Mouse (Mus musculus) adrenal gland (tissue): ENCODE measurements around the gene Scamp2.

Experiments used
- intact Hi-C: fragments of 180-260 bp; cut with DNase I; formaldehyde crosslinking; loops from one replicate; pipeline ENCODE4 v1.15.1; 2025

Gene Scamp2

DNA sequence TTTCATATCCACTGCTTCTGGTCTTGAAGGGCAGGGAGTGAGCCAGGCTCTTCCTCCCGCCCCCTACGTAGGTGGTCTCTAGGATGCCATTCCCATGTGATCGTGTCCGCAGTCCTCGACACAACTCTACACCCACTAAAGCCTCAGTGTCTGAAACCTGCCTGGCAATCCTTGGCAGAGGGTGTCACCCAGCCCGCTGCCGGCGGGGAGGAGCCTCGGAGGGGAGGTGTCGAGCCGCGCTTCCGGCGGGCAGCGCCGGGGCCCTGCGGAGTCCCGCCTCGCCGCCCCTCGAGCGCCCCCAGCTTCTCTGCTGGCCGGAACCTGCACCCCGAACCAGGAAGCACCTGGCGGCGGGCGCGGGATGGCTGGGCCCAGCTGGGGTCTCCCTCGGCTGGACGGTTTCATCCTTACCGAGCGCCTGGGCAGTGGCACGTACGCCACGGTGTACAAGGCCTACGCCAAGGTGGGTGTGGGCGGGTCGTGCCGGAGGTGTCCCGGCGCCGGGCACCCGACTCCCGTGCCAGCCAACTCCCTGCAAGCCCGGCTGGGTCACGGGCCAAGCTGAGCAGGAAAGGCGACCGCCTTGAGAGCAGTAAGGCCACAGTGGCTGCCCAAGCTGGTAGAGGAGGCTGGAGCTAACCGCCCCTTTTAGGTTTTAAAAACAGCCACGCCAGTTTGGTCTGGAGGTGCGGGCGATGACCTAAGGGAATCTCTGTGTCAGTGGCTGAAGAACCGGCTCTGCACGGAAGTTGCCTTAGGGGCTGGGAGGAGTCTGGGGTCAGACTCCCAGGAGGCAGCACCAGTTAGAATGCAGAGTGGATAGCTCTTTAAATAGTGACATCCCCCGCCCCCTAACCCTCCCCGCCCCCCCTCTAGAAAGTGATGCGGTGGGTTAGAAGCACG, 28.7 kb downstream of the Scamp2 start, which contains the start of gene Ulk3:
Ulk3 (plus strand) TSS at position 229 of the 903 bp plus-strand sequence.
- intact Hi-C loops, result loop anchor here (5.0 kb wide), 2 partner anchors 37 to 47 kb away; partner anchors contain the start of gene Mpi

DNA sequence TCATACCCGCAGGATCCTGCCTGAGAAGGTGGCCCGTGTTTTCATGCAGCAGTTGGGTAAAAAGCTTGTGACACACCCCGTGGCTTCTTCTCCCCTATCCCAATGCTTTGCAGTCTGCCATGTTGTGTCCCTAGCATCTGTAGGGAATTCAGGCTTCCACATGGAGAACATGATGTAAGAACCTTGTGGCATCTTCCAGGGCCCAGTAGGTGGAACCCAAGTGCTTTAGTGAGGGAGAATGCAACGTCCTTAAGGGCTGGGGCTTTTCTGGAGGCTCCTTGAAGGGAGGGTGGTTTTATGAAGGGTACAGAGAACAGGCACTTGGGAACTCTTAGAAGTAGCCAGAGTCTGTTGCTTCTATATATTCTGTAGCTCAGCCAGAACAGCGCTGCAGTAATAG, 30.0 kb downstream of the Scamp2 start:
- intact Hi-C loops, result loop anchor here (5.0 kb wide), 1 partner anchor 38 kb away; the partner anchor contains the start of gene Mpi

DNA sequence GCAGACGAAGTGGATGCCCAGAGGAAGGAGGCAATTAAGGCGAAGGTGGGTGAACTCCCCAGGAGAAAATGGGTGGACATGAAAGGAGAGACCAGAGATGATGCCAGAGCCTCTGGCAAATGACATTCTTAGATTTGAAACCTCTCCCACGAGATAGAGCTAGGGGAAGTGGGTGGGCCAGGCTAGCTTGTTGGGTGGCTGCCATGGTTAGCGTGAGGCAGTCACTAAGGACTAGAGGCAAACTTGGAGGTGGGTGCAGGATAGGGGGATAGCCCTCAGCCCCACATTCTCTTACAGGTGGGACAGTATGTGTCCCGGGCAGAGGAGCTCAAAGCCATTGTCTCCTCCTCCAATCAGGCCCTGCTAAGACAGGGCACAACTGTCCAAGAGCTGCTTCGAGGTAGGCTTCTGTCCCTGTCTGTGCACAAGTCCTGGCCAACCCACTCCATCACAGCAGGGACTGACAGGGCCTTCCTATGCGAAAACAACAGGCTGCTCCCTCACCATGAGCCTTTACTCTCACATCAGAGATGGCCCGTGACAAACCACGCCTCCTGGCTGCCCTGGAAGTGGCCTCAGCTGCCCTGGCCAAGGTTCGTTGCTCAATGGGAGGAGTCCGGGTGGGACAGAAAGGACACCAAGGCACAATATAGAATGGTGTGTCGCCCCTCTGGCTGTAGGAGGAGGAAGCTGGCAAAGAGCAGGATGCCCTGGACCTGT, 32.9 kb downstream of the Scamp2 start:
- intact Hi-C loops, result loop anchor here (5.0 kb wide), 1 partner anchor 41 kb away; the partner anchor contains the start of gene Mpi

DNA sequence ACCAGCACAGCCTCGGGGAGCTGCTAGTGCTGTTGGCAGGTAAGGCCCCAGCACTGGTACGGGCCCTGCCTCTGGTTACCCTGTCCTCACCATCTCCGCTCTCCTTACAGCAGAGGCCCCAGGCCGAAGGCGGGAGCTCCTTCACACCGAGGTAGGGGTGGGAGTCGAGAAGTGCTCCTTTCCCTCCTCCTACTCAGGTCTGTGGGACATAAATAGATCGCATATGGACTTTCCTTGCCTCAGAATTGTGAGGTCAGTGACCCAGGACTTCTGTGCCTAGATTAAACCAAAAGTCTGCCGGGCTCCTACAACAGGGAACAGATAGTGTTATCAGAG, 33.4 kb downstream of the Scamp2 start:
- intact Hi-C loops, result loop anchor here (5.0 kb wide), 1 partner anchor 42 kb away; the partner anchor contains the start of gene Mpi

DNA sequence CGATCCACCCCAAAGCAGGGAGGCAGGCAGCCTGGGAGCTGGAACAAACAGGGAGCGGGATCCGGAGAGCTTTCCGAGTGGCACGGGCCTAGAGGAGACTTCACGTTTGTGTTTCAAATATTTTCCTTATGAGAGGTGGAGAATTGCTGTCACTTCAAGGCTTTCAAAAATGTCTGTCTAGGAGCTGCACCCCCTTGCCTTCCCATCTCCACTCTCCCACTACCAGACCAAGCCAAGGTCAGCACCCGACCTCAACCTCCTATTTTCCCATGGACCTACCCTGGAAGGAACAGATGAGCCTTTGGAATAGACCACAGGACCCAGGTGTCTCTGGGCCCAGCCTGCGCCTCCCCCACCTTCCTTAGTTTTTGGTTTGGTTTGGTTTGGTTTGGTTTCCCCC, 36.5 kb downstream of the Scamp2 start:
- intact Hi-C loops, result no loop called here

DNA sequence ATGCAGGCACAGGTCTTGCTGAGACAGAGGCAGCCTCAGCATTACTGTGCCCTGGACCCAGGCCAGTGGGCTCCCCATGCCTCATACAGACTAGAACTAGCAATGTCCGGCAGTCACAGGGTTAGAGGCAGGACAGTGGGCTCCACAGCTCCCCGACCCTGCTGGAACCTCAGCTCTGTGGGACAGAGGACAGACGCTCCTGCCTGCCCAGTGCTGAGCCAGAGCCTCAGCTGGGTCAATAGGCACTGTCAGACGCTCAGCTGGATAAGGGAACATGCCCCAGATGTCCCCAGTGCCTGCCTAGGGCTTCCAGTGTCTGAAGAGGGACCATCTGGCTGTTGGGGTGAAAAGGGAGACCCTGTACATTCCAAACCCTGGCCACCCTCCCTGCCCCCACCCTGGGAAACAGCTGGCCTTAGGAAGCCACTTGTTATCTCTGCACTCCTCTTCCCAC, 37.2 kb downstream of the Scamp2 start:
- intact Hi-C loops, result no loop called here

DNA sequence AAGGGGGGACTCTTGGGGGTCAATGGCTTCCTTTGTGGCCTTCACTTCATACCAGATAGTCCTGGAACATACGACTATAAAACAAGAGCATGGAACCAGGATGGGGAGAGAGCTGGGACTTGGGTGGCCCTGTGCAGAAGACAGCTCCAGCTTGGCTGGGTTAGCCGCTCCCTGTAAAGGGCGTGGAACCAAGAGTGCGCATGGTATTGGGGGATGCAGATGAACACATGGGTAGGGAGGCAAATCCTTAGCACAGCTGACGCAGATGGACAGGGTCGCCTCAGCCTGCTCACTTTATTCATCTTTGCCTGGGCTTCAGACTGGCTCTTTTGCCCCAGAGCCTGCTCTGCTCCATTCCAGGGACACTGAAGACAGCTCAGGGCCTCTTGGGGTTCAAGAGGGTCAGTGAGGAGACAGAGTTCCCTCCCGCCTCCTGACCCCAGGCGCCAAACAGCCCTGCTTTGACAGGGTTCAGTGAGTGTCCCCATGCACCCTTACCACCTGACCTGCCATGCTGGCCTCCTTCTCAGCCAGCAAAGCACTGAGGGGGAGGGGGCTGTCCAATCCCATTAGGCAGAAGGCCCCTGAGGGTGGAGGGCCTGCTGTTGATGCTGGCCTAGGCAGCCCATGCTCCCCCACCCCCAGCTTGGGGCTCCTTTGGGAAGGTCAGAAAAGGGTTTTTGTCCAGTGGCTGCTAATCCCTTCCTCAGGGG, 38.3 kb downstream of the Scamp2 start:
- intact Hi-C loops, result no loop called here

DNA sequence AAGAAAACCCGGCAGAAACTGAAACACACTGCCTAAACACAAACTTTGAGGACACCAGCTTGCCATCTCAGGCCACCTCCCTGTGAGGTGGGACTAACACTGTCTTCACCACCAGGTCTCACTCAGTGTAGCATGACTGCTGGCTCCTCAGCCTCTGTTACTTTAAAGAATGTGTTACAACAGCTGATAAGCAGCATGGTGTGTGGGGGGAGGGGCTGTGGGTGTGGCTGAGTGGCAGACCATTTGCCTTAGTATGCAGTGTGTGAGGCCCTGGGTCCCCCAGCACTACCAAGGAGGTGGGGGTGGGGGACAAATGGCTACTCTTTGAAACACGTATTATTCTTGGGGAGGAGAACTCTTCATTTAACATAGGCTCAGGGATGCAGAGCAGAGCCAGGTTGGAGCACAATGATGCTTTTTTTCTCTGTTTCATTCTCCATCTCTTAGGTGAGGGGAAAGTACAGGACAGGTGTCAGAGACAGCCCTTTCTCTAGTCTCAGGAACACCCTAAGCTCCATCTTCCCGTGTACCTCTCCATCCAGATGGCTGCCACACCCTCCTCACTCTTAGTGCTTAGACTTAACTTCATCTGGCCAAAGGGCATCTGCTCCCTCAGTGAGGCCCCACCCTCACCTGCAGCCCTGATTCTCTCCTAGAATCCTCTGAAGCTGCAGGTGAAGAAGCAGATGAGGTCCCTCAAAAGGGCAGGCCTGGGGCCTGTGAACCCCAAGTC, 40.0 kb downstream of the Scamp2 start:
- intact Hi-C loops, result no loop called here

DNA sequence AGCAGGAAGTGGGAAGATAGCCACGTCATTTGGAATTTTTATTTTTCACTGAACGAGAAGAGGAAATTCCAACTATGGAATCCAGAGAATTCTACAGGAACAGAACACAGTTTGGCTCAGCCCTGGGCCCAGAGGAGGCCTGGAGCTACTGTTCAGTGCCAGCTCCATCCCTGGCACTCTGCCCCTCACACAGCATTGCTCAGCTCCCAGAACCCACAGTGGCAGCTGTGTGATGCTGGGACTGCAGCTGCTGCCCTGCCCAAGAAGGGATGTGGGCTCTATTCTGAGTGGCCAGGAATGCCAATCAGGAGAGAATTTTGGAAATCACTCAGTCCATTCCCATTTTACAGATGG, 40.6 kb downstream of the Scamp2 start:
- intact Hi-C loops, result no loop called here

DNA sequence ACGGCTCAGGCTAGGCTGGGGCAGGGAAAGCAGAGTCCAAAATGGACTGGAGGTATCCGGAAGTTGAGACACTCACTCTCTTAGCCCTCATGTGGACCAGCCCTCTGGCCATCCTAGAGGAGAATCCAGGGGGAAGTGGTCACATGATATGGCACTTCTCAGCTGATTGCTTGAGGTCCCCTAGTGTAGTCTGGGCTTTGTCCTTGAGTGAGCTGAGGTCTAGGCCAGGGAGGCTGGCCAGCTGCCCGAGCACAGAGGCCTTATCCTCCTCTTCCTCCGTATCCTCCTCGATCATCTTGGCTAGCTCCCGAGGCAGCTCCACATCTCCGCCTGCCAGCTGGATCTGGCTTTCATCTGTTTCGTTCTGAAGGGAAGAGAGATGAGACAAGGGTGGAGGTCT, 41.4 kb downstream of the Scamp2 start:
- intact Hi-C loops, result no loop called here

DNA sequence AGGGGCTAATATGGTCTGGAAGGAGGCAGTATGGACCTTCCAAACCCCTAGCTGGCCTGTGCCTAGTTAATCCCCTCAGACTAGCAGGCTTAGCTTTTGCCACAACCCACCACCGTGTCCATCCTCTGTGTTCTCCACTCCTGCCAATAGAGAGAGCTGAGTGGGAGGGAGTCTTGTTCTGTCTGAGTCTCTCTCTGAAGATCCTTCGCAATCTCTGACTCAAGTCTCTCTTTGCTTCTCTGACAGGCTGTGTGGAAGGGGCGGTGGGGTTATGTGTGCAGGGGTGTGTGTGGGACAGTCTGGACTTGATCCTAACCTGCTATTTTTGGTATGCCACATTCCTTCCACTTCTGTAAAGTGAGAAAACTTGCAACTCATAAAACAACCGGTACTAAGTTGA, 44.1 kb downstream of the Scamp2 start:
- intact Hi-C loops, result no loop called here

DNA sequence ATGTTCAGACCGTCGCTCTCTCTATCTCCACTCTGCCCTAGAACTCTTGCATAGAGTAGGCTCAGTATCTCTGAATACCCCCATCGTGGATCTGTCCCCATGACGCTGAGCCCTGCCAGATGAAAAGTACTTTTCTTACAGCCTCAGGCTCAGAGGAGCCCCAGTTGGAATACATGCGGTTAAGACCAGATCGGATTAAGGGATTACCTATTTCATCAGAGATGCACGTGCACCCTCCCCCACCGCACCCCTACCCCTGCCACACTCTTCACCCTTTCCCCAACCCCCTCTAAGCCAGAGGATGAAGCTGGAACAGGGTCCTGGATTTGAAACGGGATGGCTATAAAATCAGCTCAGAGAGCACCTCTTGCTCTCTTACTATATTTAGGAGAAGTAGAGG, 44.8 kb downstream of the Scamp2 start:
- intact Hi-C loops, result no loop called here

DNA sequence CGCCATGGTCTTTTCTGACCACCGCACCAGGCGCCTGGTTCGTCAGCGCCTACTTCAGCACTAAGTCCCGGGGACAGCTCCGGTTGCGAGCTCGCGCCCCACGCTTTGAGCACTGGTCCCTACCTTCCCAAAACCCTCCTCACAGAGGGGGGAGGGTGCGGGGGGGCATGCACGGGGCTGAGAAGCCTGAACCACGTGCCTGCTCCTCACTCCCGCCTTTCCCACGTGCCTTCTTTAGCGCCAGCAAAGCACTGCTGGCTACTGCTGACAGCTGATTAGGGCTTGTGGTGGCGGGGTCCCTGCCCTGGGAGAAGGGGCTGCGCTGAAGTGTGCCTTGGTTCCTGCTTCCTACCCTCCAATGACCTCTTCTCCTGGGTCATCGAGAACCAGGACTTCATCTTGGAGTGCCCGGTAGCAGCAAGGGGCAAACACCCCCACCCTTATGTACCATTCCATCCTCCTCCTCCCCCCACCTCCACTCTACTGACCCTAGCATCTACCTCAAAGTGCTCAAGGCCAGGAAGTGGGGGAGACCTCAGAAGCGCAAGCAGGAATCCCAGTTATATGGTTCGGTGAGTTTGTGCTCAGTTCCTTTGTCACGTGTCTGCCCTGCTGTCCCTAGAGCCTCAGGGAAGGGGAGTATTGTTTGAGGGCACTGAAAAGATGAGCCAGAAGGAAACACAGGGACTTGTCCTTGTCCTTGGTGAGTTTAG, 45.6 kb downstream of the Scamp2 start, which contains the start of gene Cplx3:
Cplx3 (minus strand) TSS at position 143 of the 713 bp plus-strand sequence.
- intact Hi-C loops, result no loop called here

DNA sequence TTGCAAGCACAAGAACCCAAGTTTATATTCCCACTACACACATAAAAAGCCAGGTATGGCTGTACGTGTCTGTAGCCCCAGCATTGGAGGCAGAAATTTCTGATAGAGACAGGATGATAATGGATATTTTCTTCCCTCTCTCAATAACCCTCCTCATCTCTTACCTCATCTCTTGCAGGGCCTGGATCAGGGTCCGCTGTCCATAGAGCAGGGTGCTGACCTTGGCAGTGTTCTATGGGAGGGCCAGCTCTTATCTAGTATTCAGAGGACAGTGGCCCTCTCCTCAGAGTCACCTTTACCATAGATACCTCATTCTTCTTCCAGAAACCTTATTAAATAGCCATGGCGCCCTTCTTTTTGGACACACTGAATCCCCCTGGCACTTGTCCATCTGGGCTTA, 49.1 kb downstream of the Scamp2 start:
- intact Hi-C loops, result no loop called here

DNA sequence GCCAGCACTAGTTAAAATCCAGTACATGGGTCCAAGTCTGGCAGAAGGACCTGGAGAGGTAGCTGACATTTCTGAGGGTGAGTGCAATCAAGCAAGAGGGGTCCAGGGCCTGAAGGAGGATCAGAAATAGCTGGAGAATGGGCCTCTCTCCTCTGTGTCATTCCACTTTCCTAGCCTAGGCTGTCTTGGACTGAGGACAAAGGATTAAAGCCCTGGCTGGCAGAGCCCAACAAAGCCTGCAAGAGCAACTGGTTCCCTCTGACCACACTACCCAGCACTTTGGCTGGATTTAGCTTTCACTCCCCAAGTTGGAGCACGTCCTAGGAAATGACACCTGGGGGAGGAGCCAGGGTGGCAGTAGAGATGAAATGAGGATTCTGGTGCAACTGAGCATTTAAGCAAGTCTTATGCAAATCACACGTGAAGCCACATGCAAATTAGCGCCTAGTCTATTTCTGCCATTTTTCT, 49.6 kb downstream of the Scamp2 start:
- intact Hi-C loops, result no loop called here

DNA sequence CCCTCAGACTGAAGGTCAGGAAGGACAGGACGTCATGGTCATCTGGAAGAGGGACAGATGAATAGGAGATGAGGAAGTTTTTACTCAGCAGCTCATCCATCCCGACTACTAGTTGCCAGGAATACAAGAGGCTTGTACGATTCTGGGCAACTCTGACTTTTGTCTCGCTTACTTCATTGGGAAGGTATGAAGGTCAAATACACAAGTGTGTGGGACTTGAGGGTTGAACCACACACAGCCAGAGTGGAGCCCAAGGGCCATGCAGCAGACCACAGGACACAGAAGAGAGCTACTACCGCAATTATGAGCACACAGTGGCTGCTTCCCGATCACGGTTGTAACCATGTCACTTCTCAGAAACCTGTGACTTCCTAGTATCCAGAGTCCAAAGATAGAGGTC, 51.8 kb downstream of the Scamp2 start:
- intact Hi-C loops, result no loop called here

DNA sequence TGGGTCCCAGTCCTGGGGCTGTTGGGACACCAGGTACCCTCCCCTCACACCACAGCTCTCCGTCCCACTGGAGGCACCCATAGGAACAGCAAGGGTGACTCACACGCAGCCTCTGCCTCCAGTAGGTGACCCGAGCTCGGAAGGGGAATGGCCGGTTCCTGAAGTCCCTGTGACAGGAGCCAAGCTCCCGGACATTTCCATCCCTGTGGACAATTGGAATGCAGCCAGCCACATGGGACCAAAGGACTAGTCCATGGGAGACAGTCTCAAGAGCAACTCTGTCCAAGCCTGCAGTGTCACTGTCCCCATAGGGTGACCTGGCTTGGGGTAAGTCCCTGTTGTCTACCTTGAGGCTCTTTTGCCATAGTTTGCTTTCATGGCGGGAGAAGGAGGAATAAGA, 53.2 kb downstream of the Scamp2 start:
- intact Hi-C loops, result no loop called here

DNA sequence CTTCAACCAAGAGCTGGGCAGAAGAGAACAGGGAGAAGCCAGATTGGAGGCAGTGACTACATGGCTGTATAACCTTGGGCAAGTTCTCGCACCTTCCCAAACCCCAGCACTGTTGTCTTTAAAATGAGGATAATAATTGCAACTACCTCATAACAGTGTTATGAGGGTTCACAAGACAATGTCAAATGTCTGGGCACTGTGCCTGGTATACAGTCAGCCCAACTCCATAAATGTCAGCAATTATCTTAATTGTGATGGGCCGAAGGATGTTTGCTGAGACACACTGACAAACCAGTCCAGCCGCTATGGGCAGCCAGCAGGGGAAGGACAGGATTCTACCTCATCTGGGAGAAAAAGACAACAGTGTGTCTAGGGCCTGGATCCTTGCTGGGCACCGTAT, 54.0 kb downstream of the Scamp2 start:
- intact Hi-C loops, result loop anchor here (5.0 kb wide), 1 partner anchor 38 kb away; the partner anchor contains the start of gene Csk

DNA sequence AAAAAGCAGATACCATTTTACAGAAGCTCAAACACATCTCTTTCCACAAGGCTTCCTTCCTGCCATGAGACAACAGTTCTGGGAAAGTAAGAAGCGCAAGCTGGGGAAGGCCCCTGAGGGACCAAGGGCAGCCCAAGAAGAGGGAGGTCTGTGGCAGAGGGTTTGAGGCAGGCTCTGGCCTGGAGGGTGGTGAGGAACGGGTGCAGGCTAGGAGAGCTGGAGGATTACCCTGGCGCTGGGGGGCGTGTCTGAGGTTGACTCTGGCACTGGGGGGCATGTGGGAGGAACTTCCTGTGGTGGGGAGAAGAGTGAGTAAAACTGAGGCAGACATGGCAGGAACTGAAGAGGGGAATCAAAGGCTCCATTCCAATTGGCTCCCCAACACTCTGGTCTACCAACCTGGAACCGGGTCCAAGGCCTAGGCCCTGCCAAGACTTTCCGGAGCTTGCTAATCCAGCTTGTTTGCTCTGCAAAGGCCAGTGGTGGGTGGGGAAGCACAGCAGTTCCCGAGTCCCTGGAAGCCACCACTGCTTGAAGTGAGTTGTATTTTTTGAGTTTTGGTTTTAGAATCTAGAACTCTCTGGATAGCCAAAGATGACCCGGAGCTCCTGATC, 56.9 kb downstream of the Scamp2 start:
- intact Hi-C loops, result loop anchor here (5.0 kb wide), 1 partner anchor 35 kb away; the partner anchor contains the start of gene Csk
